Mouse (Mus musculus): ENCODE results near the gene Olfr20. TPM values are rescaled to one million over a fixed set of nuclear protein-coding genes. Genes with fewer than 3 reads are reported as not detected.

Olfr20 gene
- polyA plus RNA-seq, 1 experiment from 2014 or later: not detected

GRCm38 (mm10) chr11:73395374-73395773 lies 44.8 kb downstream of the Olfr20 start:
- no peak for ATAC-seq (ENCODE audit: low FRiP score)
- no peak overlapping the region for H3K27ac ChIP-seq (replicated peaks)
- H3K36me3 ChIP-seq: no peaks in the 10 kb centered on the region
- no peaks in the 10 kb centered on the region for H3K4me1 ChIP-seq
- no peak overlapping the region for H3K4me3 ChIP-seq (replicated peaks)
- WGBS: 75% methylated on average over 4 of the region's 4 CpGs
- no peaks in the 10 kb centered on the region for H3K27me3 ChIP-seq (replicated peaks)
- H3K9ac ChIP-seq (replicated peaks): no peak overlapping the region
- H3K4me2 ChIP-seq: no peak overlapping the region
- no peaks in the 10 kb centered on the region for H3K9me3 ChIP-seq (replicated peaks)

- H3K4me3 ChIP-seq (replicated peaks): no peak within 1 kb of the TSS
- no peaks in the 10 kb centered on the region for H3K9me3 ChIP-seq (replicated peaks)
- H3K4me1 ChIP-seq: no peaks in the 10 kb centered on the region
- no peaks in the 10 kb centered on the region for H3K27me3 ChIP-seq (replicated peaks)
- ATAC-seq (ENCODE audit: low FRiP score): no peak
- H3K9ac ChIP-seq (replicated peaks): no peak within 1 kb of the TSS
- no peak within 1 kb of the TSS for H3K27ac ChIP-seq (replicated peaks)
- H3K4me2 ChIP-seq: no peak within 1 kb of the TSS
- no peaks in the 10 kb centered on the region for H3K36me3 ChIP-seq
Observed at GRCm38 (mm10) chr11:73399514-73399913, 48.9 kb downstream of the Olfr20 start, which contains the start of gene Olfr1. Gene Olfr1, minus strand, starts transcription at chr11:73399614.

Other genes with a start within 250 kb of the Olfr20 start
- 2.4 and 5.7 TPM in 2 replicates for gene Haspin, start 212.5 kb upstream of the Olfr20 start, polyA plus RNA-seq (2015; fragmentation: Nextera tagmentation; extraction: Ambion mirVana)
- gene P2rx5, start 190.4 kb upstream of the Olfr20 start, polyA plus RNA-seq (2015; fragmentation: Nextera tagmentation; extraction: Ambion mirVana): 0.72 and 0.84 TPM in 2 replicates
- 136 and 148 TPM in 2 replicates for gene Emc6, start 173.7 kb upstream of the Olfr20 start, polyA plus RNA-seq (2015; fragmentation: Nextera tagmentation; extraction: Ambion mirVana)
- 118 and 133 TPM in 2 replicates for gene Tax1bp3, start 173.7 kb upstream of the Olfr20 start, polyA plus RNA-seq (2015; fragmentation: Nextera tagmentation; extraction: Ambion mirVana)
- gene Ctns, start 151.7 kb upstream of the Olfr20 start, polyA plus RNA-seq (2015; fragmentation: Nextera tagmentation; extraction: Ambion mirVana): 17.0 and 17.7 TPM in 2 replicates
- gene Shpk, start 151.3 kb upstream of the Olfr20 start, polyA plus RNA-seq (2015; fragmentation: Nextera tagmentation; extraction: Ambion mirVana): 3.0 and 3.4 TPM in 2 replicates
- 2.0 and 2.4 TPM in 2 replicates for gene Trpv1, start 116.5 kb upstream of the Olfr20 start, polyA plus RNA-seq (2015; fragmentation: Nextera tagmentation; extraction: Ambion mirVana)
- 0.20 and 0.29 TPM in 2 replicates for gene Trpv3, start 83.4 kb upstream of the Olfr20 start, polyA plus RNA-seq (2015; fragmentation: Nextera tagmentation; extraction: Ambion mirVana)
- gene Aspa, start 21.2 kb upstream of the Olfr20 start, polyA plus RNA-seq (2015; fragmentation: Nextera tagmentation; extraction: Ambion mirVana): 3.4 and 4.0 TPM in 2 replicates
- not detected in 2 replicates for gene Gm49340, start 21.0 kb upstream of the Olfr20 start, polyA plus RNA-seq (2015; fragmentation: Nextera tagmentation; extraction: Ambion mirVana)
- 0.12 and 0.19 TPM in 2 replicates for gene Spata22, start 21.0 kb upstream of the Olfr20 start, polyA plus RNA-seq (2015; fragmentation: Nextera tagmentation; extraction: Ambion mirVana)
- gene Olfr376, start 20.5 kb downstream of the Olfr20 start, polyA plus RNA-seq (2015; fragmentation: Nextera tagmentation; extraction: Ambion mirVana): not detected in 2 replicates
- gene Olfr1, start 48.8 kb downstream of the Olfr20 start, polyA plus RNA-seq (2015; fragmentation: Nextera tagmentation; extraction: Ambion mirVana): not detected in 2 replicates
- gene Olfr378, start 77.7 kb downstream of the Olfr20 start, polyA plus RNA-seq (2015; fragmentation: Nextera tagmentation; extraction: Ambion mirVana): not detected in 2 replicates
- not detected in 2 replicates for gene Olfr380, start 106.7 kb downstream of the Olfr20 start, polyA plus RNA-seq (2015; fragmentation: Nextera tagmentation; extraction: Ambion mirVana)
- gene Olfr381, start 140.8 kb downstream of the Olfr20 start, polyA plus RNA-seq (2015; fragmentation: Nextera tagmentation; extraction: Ambion mirVana): not detected in 2 replicates
- gene Olfr382, start 166.4 kb downstream of the Olfr20 start, polyA plus RNA-seq (2015; fragmentation: Nextera tagmentation; extraction: Ambion mirVana): not detected in 2 replicates
- not detected in 2 replicates for gene Olfr385, start 242.2 kb downstream of the Olfr20 start, polyA plus RNA-seq (2015; fragmentation: Nextera tagmentation; extraction: Ambion mirVana)
- gene Olfr384, start 247.8 kb downstream of the Olfr20 start, polyA plus RNA-seq (2015; fragmentation: Nextera tagmentation; extraction: Ambion mirVana): not detected in 2 replicates